Mouse (Mus musculus) kidney, postnatal 10 days (tissue): ENCODE results near the gene Krtcap3.
"Not testable (repeated sequence)": the region's sequence is repeated elsewhere in the genome, so short reads cannot be mapped to it uniquely, and the experiment has no call there.

Experiments used
- DNase-seq: peaks from one replicate; pipeline ENCODE4 v3.0.0; 2021; ENCODE audit warnings: mixed read lengths

The Krtcap3 gene

GRCm38 (mm10) chr5:31251541-31252101, at the start of gene Krtcap3:
Krtcap3 (plus strand) TSS chr5:31251691.
- peak; percentile 79 for DNase-seq

GRCm38 (mm10) chr5:31201742-31202590, 49.5 kb upstream of the Krtcap3 start, which contains the start of gene Zfp513:
Zfp513 (minus strand) TSS chr5:31202303.
- DNase-seq: peak; percentile 96

- no peak for DNase-seq
Observed at GRCm38 (mm10) chr5:31202933-31203332, 48.6 kb upstream of the Krtcap3 start.

GRCm38 (mm10) chr5:31203866-31204265, 47.6 kb upstream of the Krtcap3 start:
- DNase-seq: no peak

- DNase-seq: no peak
Observed at GRCm38 (mm10) chr5:31204421-31204820, 47.1 kb upstream of the Krtcap3 start.

- DNase-seq: not testable (repeated sequence)
Observed at GRCm38 (mm10) chr5:31216554-31216953, 34.9 kb upstream of the Krtcap3 start.

GRCm38 (mm10) chr5:31218294-31218693, 33.2 kb upstream of the Krtcap3 start:
- DNase-seq: no peak

GRCm38 (mm10) chr5:31219070-31219469, 32.4 kb upstream of the Krtcap3 start:
- DNase-seq: peak; percentile 45

GRCm38 (mm10) chr5:31219474-31219873, 32.0 kb upstream of the Krtcap3 start:
- no peak for DNase-seq

- DNase-seq: peak; percentile 71
Observed at GRCm38 (mm10) chr5:31219911-31220447, 31.5 kb upstream of the Krtcap3 start.

GRCm38 (mm10) chr5:31220448-31221303, 30.8 kb upstream of the Krtcap3 start, which contains the start of gene Ppm1g:
Ppm1g (minus strand) TSS chr5:31220687.
- peak; percentile 99 for DNase-seq

- DNase-seq: peak; percentile 69
Observed at GRCm38 (mm10) chr5:31221304-31221945, 30.1 kb upstream of the Krtcap3 start.

- DNase-seq: no peak
Observed at GRCm38 (mm10) chr5:31222696-31223095, 28.8 kb upstream of the Krtcap3 start.

GRCm38 (mm10) chr5:31226641-31227040, 24.9 kb upstream of the Krtcap3 start:
- no peak for DNase-seq

- DNase-seq: peak; percentile 98
Observed at GRCm38 (mm10) chr5:31240637-31241521, 10.6 kb upstream of the Krtcap3 start, which contains the start of the genes Nrbp1 and Gm9970. Nrbp1 (plus strand) TSS chr5:31240864. Gm9970 (minus strand) TSS chr5:31241232.

- DNase-seq: no peak
Observed at GRCm38 (mm10) chr5:31241522-31242034, 9.9 kb upstream of the Krtcap3 start.

- DNase-seq: no peak
Observed at GRCm38 (mm10) chr5:31242191-31242590, 9.3 kb upstream of the Krtcap3 start.

GRCm38 (mm10) chr5:31250716-31251115, 775 bp upstream of the Krtcap3 start:
- no peak for DNase-seq

- no peak for DNase-seq
Observed at GRCm38 (mm10) chr5:31252151-31252550, 660 bp downstream of the Krtcap3 start.

GRCm38 (mm10) chr5:31252795-31253545, 1.5 kb downstream of the Krtcap3 start:
- no peak for DNase-seq
